Mouse (Mus musculus): ENCODE results near the gene Myo15b.

GRCm38 (mm10) chr11:115843141-115843890 lies 14.9 kb upstream of the Myo15b start:
- TF ChIP-seq CTCF (IDR thresholded peaks at IDR 0.05; ENCODE audit: borderline replicate concordance, insufficient read depth, low read depth, low read length), result no peak
- TF ChIP-seq POLR2A (IDR thresholded peaks at IDR 0.05; ENCODE audit: borderline replicate concordance, insufficient read depth, low read length), result no peak
